Mouse (Mus musculus) layer of hippocampus, adult 9-11 months (tissue): ENCODE results near the gene Mmel1.
A peak's percentile ranks its signal among the peaks of the same experiment; 100 is the strongest.

Source experiments
- DNase-seq: peaks from one replicate; pipeline ENCODE4 v3.0.0; 2022

Mmel1 gene

DNA sequence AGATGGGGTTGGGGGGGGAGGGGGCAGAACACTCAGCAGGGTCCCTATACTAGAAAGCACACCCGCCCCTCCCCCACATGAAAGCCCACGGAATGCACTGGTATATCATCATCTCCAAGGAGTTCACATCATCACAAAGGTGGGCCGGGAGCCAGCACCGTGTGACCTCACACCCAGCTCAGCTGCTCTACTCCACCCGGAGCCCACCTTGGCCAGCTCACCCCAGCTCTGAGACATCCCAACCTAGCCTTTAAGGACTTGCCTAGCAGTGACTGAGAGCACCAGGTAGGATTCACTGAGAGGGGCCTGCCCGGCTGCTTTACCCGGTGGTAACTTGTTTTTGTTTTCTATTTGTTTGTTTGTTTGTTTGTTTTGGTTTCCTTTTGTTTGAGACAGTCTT, at the start of gene Mmel1:
Mmel1 (plus strand) TSS at position 146 of the 400 bp plus-strand sequence.
- DNase-seq, result no peak

DNA sequence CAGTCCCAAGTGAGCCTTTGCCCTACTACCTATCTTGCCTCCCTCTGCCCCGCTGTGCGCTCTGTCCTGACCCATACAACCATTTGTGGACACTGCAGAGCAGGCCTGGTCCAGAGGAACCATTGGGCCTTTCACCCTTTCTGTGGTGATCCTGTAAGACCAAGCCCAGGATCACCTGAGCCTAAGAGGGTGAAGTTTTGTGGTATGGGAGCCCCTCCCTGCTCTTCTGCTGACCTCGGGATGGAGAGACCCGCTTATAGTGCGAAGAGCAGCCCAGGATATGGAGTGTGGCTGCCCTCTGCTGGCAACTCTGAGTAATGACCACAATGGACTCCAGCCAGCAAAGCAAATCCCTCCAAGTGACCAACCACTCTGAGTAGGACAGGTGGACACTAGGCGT, 43.7 kb upstream of the Mmel1 start:
- DNase-seq, result no peak

DNA sequence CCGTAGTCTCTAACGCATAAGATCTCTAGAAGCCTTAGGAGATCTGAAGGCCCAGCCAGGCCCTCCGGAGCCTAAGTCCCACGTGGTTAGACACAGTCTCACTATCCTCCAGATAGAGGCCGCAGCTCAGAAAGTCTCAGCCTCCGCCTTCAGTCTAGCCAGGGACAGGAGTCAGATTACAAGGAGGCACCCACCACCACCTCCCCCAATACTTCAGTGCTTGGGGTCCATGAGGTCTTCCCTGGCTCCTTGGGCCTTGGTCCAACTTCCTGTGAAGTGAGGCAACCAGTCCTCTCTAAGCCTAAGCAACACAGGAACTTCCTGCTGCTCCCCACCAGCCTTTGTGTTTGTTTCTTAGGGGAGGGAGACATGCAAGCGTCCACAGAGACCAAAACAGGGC, 43.2 kb upstream of the Mmel1 start:
- DNase-seq, result no peak

DNA sequence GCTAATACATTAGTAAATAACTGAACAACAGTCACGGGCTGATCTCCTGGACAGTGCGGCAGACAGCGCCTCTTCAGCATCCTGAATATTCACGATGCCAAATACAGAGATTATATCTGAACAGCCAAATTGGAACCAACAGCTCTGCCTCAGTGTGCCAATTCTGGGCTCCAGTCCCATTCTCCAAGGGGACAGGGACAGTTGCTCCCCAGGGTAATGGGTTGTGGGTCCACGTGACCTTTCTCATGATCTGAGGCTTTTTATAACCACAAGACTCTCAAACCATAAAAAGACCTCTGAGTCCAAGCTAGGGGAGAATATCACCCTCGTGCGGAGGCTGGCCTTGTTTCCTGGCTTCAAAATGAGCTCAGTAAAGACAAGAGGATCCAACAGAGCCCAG, 42.2 kb upstream of the Mmel1 start:
- DNase-seq, result peak; percentile 40

DNA sequence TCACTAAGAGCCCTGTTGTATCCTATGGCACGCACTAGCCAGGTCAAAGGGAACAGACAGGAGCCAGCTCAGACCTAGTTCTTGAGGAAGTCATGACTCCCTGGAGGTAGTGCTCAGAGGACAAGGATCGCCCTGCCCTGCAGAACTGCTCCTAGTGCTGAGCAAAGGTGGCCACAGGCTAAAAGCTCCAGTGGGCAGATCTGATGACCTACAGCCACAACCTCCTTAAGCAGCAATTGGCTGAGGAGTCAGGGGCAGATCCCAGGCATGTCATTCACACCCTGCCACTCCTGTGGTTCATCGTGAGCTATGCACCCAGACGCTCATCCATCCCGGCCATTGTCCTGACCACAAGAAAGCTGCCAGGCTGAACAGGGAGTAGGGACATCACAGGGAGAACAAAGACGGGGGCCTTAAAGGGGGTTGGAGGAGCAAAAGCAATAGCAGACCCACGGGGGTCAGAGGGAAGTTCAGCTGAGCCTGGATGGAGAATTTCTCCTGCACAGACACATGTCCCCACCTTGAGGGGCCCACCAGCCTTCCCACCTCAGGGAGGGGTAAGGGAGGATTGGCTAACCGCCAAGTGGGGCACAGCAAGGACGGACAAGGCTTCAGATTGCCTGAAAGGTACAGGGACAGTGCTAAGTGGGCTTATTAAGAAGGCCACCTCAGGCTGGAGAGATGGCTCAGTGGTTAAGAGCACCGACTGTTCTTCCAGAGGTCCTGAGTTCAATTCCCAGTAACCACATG, 41.3 kb upstream of the Mmel1 start:
- no peak for DNase-seq

DNA sequence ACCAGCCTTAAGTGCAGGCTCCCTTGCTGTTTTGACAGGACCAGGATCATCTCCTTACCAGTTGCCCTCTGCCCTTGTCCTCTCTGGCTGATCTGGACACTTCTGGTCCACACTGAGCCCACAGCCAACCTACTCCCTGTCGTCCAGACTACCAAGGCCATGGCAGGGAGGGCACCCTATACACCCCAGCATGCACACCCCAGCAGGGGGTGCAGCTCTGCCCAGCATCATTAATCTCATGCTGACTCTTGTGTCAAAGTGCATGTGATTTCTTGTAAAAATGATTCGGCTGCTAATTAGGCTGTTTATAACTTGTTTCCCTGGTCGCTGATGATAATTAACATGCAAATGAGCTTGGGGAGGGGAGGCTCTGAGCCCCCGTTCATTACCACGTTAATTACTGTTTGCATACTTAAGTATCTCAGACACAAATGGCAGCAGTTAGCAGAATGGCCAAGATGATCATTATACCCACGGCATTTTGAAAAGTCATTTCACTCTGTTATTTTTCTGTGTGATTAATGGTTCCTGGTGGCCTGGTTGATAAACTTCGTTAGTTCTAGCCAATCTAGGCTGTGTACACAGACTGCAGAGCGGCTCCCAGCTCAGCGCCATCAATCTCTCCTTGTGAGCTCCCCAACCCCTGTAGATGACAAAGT, 37.3 kb upstream of the Mmel1 start:
- DNase-seq, result no peak

DNA sequence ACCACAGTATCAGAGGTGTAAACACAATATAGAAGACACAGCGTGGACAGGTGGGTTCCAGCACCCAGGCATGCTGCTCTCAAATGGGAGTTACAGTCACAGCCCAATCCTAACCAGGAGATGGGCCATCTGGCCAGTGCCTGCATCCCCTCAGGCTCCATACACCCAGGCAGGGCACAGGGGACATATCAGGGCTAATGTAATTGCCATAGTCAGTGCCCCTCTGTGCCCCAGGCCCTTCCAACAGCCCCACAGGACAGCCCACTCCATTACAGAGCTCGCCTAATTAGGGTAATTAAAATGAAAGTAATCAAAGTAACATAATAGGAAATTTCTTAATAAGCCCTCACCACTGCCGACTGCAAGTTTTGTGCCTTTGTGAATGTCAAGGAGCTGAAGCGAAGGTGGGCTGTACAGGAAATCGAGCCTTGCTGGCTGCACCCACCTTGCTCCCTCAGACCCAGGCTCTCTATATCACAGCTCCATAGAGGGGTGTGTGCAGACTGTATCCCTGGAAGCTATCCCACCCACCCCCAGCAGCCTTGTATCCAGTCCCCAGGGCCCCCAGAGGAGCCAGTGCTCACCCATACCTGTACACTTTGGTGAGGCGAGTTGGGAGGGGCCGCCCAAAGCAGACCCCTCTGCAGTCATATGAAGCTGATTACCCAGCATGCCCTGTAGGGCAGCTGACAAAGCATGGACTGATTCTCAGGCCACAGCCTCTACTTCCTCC, 33.0 kb upstream of the Mmel1 start:
- no peak for DNase-seq

DNA sequence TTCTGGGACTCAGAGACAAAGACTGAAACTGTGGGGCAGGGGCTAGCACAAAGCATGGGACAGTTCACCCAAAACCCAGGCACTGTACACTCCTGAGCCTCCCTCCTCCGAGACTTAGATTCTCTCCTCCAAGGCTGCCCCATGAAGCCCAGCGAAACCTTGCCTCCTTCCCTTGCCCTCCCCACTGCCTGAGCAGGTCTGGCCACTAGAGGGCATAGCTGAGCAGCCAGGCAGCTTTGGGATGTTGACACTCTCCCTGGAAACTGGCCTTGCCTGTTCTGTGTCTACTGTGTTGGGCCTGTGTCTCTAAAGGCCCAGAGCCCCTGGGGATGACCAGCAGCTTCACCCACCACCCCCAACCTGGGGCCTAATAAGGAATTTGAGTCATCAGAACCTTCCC, 32.2 kb upstream of the Mmel1 start, which contains the start of gene Ttc34:
Ttc34 (plus strand) TSS at position 290 of the 400 bp plus-strand sequence.
- no peak for DNase-seq

DNA sequence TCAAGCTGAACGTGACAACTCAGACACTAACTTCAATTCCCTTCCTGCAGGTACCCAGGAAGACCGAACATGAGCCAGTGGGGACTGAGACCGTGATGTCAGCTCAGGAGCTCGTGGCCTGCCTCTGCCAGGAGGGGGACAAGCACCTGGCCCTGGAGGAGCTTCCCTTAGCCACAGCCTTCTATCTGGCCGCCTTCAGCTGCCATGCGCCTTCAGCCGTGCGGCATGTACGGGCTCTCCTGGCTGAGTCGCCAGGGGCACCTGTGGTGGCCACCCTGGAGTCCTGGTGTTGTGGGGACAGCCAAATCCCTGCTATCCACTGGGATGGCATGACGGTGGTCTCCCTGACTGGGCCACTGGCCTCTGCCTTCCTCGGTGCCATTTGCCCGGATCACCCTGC, 30.6 kb upstream of the Mmel1 start:
- DNase-seq, result no peak

DNA sequence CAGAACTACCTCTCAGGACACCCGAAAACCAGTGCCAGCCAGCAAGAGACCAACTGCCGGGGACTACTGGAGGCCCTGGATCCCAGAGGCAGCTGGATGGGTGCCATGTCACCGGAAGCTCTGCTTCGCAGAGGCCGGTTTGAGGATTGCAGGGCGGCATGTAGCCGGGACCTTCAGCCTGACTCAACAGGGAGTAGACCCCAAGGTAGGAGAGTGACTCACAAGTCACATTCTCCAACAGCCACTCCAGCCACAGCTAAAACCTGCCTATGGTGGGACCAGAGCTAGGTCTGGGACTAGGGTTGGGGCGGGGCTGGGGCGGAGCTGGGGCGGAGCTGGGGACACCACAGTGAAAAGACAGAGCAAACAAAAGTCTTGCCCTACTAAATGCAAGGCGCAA, 30.0 kb upstream of the Mmel1 start:
- DNase-seq, result no peak

DNA sequence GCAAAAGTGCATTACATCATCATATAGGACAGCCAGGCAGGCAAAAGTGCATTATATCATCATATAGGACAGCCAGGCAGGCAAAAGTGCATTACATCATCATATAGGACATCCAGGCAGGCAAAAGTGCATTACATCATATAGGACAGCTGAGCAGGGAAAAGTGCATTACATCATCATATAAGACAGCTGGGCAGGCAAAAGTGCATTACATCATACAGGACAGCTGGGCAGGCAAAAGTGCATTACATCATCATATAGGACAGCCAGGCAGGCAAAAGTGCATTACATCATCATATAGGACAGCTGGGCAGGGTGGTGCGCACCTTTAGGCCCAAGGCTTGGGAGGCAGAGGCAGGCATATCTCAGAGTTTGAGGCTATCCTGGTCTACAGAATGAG, 16.7 kb upstream of the Mmel1 start:
- DNase-seq, result no peak

DNA sequence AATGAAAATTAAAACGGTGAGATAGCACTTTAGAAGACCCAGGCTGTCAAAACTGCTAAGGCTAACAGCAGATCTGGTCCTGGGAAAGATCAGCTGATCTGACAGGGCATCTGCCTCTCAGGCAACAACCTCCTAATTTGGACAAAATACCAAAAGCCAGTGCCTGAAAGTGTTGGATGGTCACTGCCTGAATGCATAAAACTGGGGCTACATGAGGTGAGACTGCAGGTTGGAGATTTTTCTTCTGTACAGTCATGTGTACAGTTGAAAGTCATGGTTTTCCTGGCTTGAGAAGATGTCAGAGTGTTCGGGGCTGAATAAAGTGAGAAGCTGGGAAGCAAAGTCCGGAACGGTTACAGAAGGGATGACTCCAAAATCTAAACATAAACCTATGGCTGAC, 15.5 kb upstream of the Mmel1 start:
- DNase-seq, result no peak

DNA sequence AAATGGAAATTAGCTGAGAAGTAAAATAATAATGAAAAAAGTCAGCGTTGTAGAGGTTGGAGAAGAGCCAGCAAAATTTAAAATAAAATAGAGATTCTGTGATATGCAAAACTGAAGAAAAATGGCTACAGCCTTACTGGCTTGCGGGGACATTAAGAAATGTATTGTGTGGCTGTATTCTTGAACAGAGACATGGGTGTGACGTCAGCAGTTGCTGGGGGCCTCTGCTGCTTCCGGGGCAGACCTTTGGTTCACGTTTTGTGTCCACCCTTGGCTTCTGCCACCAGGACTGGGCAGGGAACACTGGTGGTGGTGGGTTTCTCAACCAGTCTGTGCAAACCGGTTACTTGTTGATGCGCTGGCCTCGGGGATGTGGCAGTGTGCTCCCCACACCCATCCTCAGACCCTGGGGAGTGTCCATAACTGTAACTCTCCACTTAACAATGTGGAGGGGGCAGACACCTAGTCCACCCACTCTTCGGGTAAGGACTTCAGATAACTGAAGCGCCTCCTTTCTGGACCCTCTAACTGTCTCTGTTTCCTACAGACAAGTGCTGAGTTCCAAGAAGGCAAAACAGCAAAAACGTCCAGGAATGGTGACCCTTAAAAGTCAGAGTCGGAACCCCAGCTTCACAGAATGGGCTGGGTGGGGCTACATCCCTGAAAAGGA, 14.6 kb upstream of the Mmel1 start:
- DNase-seq, result no peak

DNA sequence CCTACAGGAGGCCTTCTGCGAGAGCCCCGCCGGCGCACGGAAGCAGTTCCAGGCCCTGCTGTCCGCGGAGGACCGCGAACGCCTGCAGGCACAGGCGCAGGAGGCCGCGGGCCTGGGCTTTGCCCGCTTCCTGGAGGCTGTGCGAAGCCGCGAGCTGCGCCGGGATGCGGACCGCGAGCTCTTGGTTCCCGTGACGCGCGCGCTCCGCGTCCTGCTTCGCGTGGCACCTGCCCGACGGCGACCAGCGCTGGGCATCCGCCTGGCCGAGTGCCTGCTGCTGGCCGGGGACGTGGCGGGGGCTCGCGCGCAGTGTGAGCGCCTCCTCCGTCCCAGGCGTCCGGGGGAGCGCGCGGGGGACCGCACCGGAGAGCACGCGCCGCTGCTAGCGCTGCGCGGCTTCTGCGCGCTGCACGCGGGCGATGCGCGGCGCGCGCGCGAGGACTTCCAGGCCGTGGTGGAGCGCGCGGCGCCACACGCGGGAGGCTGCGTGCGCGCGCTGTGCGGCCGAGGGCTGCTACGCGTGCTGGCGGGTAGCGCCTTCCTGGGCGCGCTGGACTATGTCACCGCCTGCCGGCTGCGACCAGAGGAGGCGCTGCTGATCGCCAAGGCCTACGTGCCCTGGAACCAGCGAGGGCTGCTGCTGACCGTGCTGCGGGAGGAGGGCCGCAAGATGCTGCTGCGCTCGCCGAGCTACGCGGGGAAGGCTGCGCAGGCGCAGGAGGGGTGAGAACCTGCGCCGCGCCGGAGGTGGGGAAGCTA, 13.5 kb upstream of the Mmel1 start:
- peak; percentile 90 for DNase-seq

DNA sequence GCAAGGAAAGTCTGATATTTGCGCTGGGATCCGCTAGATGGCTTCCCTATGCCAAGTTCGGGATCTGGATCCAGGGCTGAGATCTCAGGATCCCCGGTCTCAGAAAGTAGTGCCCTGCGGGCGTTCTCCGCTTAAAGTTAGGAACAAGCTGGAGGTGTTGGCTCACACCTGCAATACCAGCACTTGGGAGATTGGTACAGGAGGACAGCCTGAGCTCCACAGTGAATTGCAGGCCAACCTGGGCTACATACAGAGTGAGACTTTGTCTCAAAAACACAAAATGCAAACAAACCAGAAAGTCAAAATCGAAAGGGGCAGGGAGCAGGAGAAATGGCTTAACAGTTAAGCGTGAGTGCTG, 12.9 kb upstream of the Mmel1 start:
- DNase-seq, result no peak

DNA sequence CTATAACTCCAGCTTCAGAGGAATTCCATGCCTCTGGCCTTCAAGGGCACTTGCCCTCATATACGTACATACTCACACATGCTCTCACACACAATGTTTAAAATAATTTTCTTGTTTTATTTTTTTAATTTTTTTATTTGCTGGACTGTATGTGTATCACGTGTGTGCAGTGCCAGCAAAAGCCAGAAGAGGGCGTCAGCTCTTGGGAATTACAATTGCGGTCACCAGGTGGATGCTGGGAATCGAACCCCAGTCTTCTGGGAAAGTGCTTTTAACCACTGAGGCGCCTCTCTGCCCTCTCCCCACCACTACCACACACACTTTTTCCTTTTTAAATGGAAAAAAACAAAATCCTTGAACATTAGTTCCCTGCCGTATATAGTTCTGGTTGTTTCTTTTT, 12.5 kb upstream of the Mmel1 start:
- no peak for DNase-seq

DNA sequence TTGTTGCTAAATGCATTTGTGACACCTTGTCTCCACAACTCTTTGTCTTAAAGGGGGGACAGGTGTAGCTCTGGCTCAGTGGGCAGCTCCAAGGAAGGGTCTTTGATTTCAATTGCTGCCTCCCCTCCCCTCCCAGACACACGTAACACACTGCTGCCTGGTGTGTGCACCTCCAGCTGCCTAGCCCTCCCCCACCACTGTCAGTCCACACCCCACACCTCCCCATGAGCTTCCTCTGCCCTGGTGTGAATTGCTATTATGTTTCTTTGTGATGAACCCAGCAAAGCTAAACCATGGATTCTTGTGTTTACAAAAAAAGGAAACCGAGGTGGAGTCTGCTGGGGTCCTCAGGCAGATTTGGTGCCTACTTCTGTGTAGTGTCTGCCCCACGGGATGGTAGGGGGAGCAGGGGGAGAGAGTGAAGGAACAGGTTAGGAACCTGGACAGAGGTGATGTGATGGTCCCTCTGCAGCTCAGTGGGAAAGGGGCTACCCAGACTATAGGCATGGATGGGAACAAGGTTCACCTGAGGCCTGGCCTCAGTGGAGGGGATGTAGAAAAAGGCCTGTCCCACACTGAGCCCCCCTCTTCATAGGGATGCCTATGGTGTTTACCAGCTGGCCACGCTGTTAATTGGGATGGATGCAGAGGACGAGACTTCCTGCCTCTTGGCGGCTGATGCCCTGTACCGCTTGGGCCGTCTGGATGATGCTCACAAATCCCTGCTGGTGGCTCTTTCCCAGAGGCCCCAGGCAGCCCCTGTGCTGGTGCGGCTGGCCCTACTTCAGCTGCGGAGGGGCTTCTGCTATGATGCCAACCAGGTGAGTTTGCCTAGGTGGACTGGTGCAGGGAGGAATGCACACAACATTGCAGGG, 11.8 kb upstream of the Mmel1 start:
- DNase-seq, result no peak

DNA sequence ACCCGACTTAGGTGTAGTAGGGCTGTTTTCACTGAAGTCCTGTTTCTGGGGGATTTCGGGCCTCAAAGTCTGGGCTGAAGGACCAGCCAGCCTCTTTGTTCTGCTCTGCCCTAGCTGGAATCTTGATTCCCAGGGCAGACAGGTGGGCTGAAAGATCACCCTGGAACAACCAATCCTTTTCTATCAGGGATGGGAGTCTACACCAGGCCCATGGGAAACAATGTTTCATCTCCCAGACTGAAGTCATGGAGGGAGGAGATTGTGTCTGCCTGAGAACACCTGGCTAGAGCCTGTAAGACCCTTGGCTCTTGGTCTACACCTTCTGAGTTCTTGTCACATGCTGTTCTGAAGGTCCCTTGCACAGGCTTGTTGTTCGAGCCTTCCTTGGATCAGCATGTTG, 10.8 kb upstream of the Mmel1 start:
- no peak for DNase-seq

DNA sequence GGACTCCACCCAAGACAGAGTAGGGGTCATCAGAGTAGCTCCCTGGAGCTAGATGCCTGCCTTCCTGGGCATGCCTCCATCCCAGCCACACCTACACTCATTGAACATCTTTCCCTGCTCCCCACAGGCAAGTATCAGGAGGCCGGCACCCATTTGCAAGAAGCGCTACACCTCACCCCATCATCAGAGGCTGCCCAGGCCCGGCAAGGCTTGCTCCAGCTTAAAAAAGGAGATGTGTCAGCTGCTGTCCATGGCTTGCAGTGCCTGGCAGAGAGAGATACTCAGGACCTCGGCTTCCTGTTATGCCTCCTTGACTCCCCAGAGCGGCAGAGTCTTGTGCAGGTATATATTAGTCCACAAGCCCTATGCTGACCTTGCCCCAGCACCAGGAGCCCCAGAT, 7.4 kb upstream of the Mmel1 start:
- DNase-seq, result no peak

DNA sequence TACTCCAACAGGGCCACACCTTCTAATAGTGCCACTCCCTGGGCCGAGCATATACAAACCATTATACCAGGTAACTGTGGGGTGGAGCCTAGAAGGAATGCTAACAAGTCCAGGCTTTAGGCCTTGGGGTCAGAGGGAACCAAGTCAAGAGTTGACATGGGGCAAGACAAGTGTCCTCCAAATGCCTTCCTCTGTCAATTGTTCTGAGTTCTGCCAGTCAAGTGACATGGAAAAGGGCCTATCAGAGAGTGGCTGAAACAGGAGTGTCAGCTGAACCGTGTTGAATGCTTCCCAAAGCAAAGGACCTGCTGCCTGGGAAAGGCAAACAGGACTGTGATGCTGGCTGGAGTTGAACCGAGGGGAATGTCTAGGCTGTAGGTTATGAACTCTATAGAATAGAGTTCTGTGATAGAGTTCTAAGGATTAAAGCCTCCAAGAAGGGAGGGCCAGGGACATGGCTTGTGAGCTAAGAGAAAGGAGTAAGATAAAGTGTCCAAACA, 5.9 kb upstream of the Mmel1 start:
- DNase-seq, result no peak

DNA sequence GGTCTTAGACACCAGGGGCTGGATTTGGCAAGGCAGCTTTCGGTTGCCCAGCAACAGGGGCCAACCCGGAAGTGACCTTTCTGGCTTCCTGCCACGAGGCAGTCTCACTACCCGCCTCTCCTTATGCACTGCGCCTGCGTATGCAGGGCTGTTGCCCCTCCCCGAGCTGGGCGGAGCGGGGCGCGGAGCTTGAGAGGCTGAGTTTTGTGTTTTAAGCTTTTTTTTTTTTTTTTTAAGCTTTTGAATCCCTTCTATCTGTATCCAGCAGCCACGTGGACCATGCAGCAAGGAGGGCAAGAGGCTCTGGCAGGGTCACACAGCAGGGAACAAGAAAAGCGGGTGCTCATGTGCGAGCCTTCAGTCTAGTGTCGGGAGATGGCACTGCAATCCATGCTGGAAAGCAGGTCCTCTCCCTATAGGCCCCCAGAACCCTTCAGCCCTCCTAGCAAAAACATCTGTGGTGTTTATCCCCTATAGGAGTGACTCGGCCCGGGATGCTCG, 5.1 kb upstream of the Mmel1 start:
- peak; percentile 91 for DNase-seq
